8 mouse cellular contexts compared by ENCODE assay signal in genomic region chr7:48749298-48750163, GRCm38 (mm10). TPM values are rescaled to one million over a fixed set of nuclear protein-coding genes. Genes with fewer than 3 reads are reported as not detected.
DNase-seq lines count a peak whose midpoint lies in the region; ATAC-seq lines count a peak whose summit lies in the region.

No protein-coding gene starts in this region.

- H3K4me1 ChIP-seq in hindbrain, embryonic 16.5 days (ENCODE audit: control insufficient read depth, insufficient read depth, low read depth, low read length), result no peaks in the 10 kb centered on the region

- H3K79me2 ChIP-seq in macrophage (ENCODE audit: inconsistent target), result no peaks in the 10 kb centered on the region

- no peaks in the 10 kb centered on the region for H3K9me3 ChIP-seq in hindbrain, embryonic 16.5 days (ENCODE audit: control insufficient read depth, low read length)

- WGBS in hindbrain, embryonic 16.5 days, result 1% methylated on average over 24 of the region's 24 CpGs
- WGBS in macrophage (ENCODE audit: missing documents), result 1% methylated on average over 24 of the region's 24 CpGs

- peak overlapping the region; percentile 10; the same call in 1 of the 2 replicates for H3K27ac ChIP-seq in hindbrain, embryonic 16.5 days (ENCODE audit: low read depth, low read length)
- peak overlapping the region; percentile 5; the same call in 1 of the 2 replicates for H3K27ac ChIP-seq in macrophage

- H3K9ac ChIP-seq in hindbrain, embryonic 16.5 days (ENCODE audit: low read depth, low read length), result peak overlapping the region; percentile 45

- peak; percentile 86 for ATAC-seq in hindbrain, embryonic 16.5 days

- peak overlapping the region; percentile 40 for H3K4me3 ChIP-seq in hindbrain, embryonic 16.5 days (ENCODE audit: low read length)
- H3K4me3 ChIP-seq in macrophage (ENCODE audit: inconsistent target), result peak overlapping the region; percentile 32

- DNase-seq in WW6 (ENCODE audit: low read depth, low spot score), result peak; percentile 71
- DNase-seq in cerebellum, postnatal 36 days, result peak; percentile 83 to 92
- DNase-seq in gastrocnemius, adult 18-20 months (ENCODE audit: low spot score), result peak; percentile 75
- DNase-seq in left cerebral cortex, adult 18-20 months (ENCODE audit: low spot score in 2 of 2), result peak; percentile 79 to 84
- DNase-seq in right cerebral cortex, adult 18-20 months, result peak; percentile 82
- DNase-seq in urinary bladder, postnatal 25 days (ENCODE audit: low spot score), result peak; percentile 75

- H3K36me3 ChIP-seq in hindbrain, embryonic 16.5 days (ENCODE audit: control insufficient read depth, insufficient read depth, low read length), result no peaks in the 10 kb centered on the region
- no peaks in the 10 kb centered on the region for H3K36me3 ChIP-seq in macrophage (ENCODE audit: inconsistent target)

- peak overlapping the region; percentile 60 for H3K4me2 ChIP-seq in hindbrain, embryonic 16.5 days (ENCODE audit: low read length)

- H3K27me3 ChIP-seq in hindbrain, embryonic 16.5 days (replicated peaks; ENCODE audit: control insufficient read depth, insufficient read depth, low read length), result no peaks in the 10 kb centered on the region

RNA-seq across cellular contexts. Expression of gene Zdhhc13, which starts 39.3 kb away (rescaled TPM):
- 1 to 10 TPM; 4.0 to 4.5 TPM for total RNA-seq in gastrocnemius, adult 18-20 months (2021)
- 36.3 and 37.0 TPM in 2 replicates for polyA plus RNA-seq in hindbrain, embryonic 16.5 days (2015; fragmentation: Nextera tagmentation; extraction: Ambion mirVana)
- total RNA-seq in left cerebral cortex, adult 18-20 months (2021), result 10 to 100 TPM; 22.1 TPM
- 10 to 100 TPM; 15.7 to 40.8 (median 29.9) TPM for total RNA-seq in macrophage (2018; cell fraction: chromatin; rRNA removed)
- 10 to 100 TPM in 25 of 26 experiments, 1 to 10 TPM in 1; 9.6 to 20.9 (median 15.5) TPM for total RNA-seq in macrophage (2018; cell fraction: cytosol; rRNA removed)
- 10 to 100 TPM; 13.5 to 31.8 (median 20.9) TPM for total RNA-seq in macrophage (2018; cell fraction: nucleus; rRNA removed)
- 14.7 to 19.5 TPM (median 14.9 TPM) in 3 replicates for polyA plus RNA-seq in macrophage (2018)

Comparison
In these comparisons a context has a peak if more than half of its experiments do, and no peak if none do; other contexts are left out.
1. Peak in every context shown above with its lines: DNase-seq, ATAC-seq, H3K4me3 ChIP-seq and H3K27ac ChIP-seq.
2. RNA of gene Zdhhc13, which starts 39.3 kb away (total RNA-seq): 22.1 TPM in left cerebral cortex, adult 18-20 months; 4.0 to 4.5 TPM in gastrocnemius, adult 18-20 months; every median in the first group is over 4 times any median in the second.